Mouse (Mus musculus): ENCODE measurements at regions not wholly inside any gene's neighbourhood (a gene's known extent, or its start where the extent isn't known, plus 50 kb on each side); places are given as distances from the start of the nearest gene placed in this dataset.

GRCm38 (mm10) chr4:124506083-124506647 lies 104.4 kb downstream of the 3100002H09Rik start:
- Histone ChIP-seq H3K4me3 (ENCODE audit: insufficient read depth, low read length) (no peak overlapping the region), H3K27ac (ENCODE audit: insufficient read depth, low read length) (no peak overlapping the region), H3K4me1 (ENCODE audit: control insufficient read depth, insufficient read depth, low read length) (no peaks in the 10 kb centered on the region; the same call in 1 of the 2 replicates)
- TF ChIP-seq POLR2A (IDR thresholded peaks at IDR 0.05; ENCODE audit: extremely low read depth, insufficient read depth, low read length) (no peak), CTCF (IDR thresholded peaks at IDR 0.05; ENCODE audit: extremely low read depth, insufficient read depth, low read length) (no peak)

GRCm38 (mm10) chr4:124501785-124502184 lies 108.8 kb downstream of the 3100002H09Rik start:
- Histone ChIP-seq H3K4me1 (ENCODE audit: control insufficient read depth, insufficient read depth, low read length) (no peaks in the 10 kb centered on the region; the same call in 1 of the 2 replicates), H3K27ac (ENCODE audit: insufficient read depth, low read length) (no peak overlapping the region), H3K4me3 (ENCODE audit: insufficient read depth, low read length) (no peak overlapping the region)
- TF ChIP-seq POLR2A (IDR thresholded peaks at IDR 0.05; ENCODE audit: extremely low read depth, insufficient read depth, low read length): no peak
- TF ChIP-seq CTCF (IDR thresholded peaks at IDR 0.05; ENCODE audit: extremely low read depth, insufficient read depth, low read length): no peak

- Histone ChIP-seq H3K4me1 (ENCODE audit: control insufficient read depth, insufficient read depth, low read length) (no peaks in the 10 kb centered on the region), H3K27ac (ENCODE audit: insufficient read depth, low read length) (no peak overlapping the region), H3K4me3 (ENCODE audit: insufficient read depth, low read length) (no peak overlapping the region)
- TF ChIP-seq CTCF (IDR thresholded peaks at IDR 0.05; ENCODE audit: extremely low read depth, insufficient read depth, low read length) (no peak), POLR2A (IDR thresholded peaks at IDR 0.05; ENCODE audit: extremely low read depth, insufficient read depth, low read length) (no peak)
Measured at GRCm38 (mm10) chr4:124498043-124498442, 112.6 kb downstream of the 3100002H09Rik start.

GRCm38 (mm10) chr4:124485941-124486581 lies 124.5 kb downstream of the 3100002H09Rik start:
- no peaks in the 10 kb centered on the region for H3K4me1 ChIP-seq (ENCODE audit: control insufficient read depth, insufficient read depth, low read length)
- H3K27ac ChIP-seq (ENCODE audit: insufficient read depth, low read length): no peak overlapping the region
- TF ChIP-seq POLR2A (IDR thresholded peaks at IDR 0.05; ENCODE audit: extremely low read depth, insufficient read depth, low read length): no peak
- TF ChIP-seq CTCF (IDR thresholded peaks at IDR 0.05; ENCODE audit: extremely low read depth, insufficient read depth, low read length): no peak
- no peak overlapping the region for H3K4me3 ChIP-seq (ENCODE audit: insufficient read depth, low read length)

- Histone ChIP-seq H3K4me3 (ENCODE audit: insufficient read depth, low read length) (no peak overlapping the region), H3K27ac (ENCODE audit: insufficient read depth, low read length) (no peak overlapping the region), H3K4me1 (ENCODE audit: control insufficient read depth, insufficient read depth, low read length) (no peaks in the 10 kb centered on the region)
- TF ChIP-seq CTCF (IDR thresholded peaks at IDR 0.05; ENCODE audit: extremely low read depth, insufficient read depth, low read length): no peak
- no peak for TF ChIP-seq POLR2A (IDR thresholded peaks at IDR 0.05; ENCODE audit: extremely low read depth, insufficient read depth, low read length)
Measured at GRCm38 (mm10) chr4:124484613-124485586, 125.7 kb downstream of the 3100002H09Rik start.

- Histone ChIP-seq H3K4me3 (ENCODE audit: insufficient read depth, low read length) (no peak overlapping the region), H3K4me1 (ENCODE audit: control insufficient read depth, insufficient read depth, low read length) (peaks cover 2% of the 10 kb centered on the region; the same call in 1 of the 2 replicates), H3K27ac (ENCODE audit: insufficient read depth, low read length) (no peak overlapping the region)
- TF ChIP-seq POLR2A (IDR thresholded peaks at IDR 0.05; ENCODE audit: extremely low read depth, insufficient read depth, low read length) (no peak), CTCF (IDR thresholded peaks at IDR 0.05; ENCODE audit: extremely low read depth, insufficient read depth, low read length) (no peak)
Measured at GRCm38 (mm10) chr4:124477870-124478301, 132.7 kb downstream of the 3100002H09Rik start.

GRCm38 (mm10) chr4:124477359-124477868 lies 133.2 kb downstream of the 3100002H09Rik start:
- H3K4me1 ChIP-seq (ENCODE audit: control insufficient read depth, insufficient read depth, low read length): peaks cover 2% of the 10 kb centered on the region; the same call in 1 of the 2 replicates
- H3K4me3 ChIP-seq (ENCODE audit: insufficient read depth, low read length): no peak overlapping the region
- TF ChIP-seq POLR2A (IDR thresholded peaks at IDR 0.05; ENCODE audit: extremely low read depth, insufficient read depth, low read length) (no peak), CTCF (IDR thresholded peaks at IDR 0.05; ENCODE audit: extremely low read depth, insufficient read depth, low read length) (no peak)
- H3K27ac ChIP-seq (ENCODE audit: insufficient read depth, low read length): no peak overlapping the region

- TF ChIP-seq CTCF (IDR thresholded peaks at IDR 0.05; ENCODE audit: extremely low read depth, insufficient read depth, low read length): no peak
- TF ChIP-seq POLR2A (IDR thresholded peaks at IDR 0.05; ENCODE audit: extremely low read depth, insufficient read depth, low read length): no peak
- H3K27ac ChIP-seq (ENCODE audit: insufficient read depth, low read length): no peak overlapping the region
- H3K4me1 ChIP-seq (ENCODE audit: control insufficient read depth, insufficient read depth, low read length): no peaks in the 10 kb centered on the region
- H3K4me3 ChIP-seq (ENCODE audit: insufficient read depth, low read length): no peak overlapping the region
Measured at GRCm38 (mm10) chr4:124465229-124465820, 145.3 kb downstream of the 3100002H09Rik start.

All from cortical plate, adult 2 months (tissue).